Mouse (Mus musculus) right cerebral cortex, adult 2 months (tissue): ENCODE results near the gene Olfr44.

Experiments used
- DNase-seq, 2 experiments: peaks; one replicate each; pipeline ENCODE4 v3.0.0; 2021 to 2022; ENCODE audit warnings: low spot score in 2 of 2

Olfr44 gene

DNA sequence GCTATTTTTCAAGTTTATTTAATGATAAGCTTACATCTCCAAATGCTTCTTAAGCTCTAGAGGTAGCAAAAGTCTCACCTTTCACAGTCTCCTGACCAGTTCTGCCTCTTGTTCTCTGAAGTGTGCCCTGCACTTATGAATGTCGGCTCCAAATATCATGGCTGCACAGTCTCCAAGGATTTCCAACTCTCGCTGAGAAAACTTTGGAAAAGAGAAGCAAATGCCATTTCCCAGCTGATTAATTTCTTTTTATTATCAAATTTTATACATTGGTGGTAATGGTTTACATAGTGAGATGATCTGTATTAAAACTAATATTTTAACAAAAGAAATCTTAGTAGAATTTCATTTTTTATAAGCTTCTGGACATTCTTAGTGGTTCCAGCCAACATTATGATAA is at the start of gene Olfr44:
Gene Olfr44 (minus strand): TSS at position 101 of the 400 bp plus-strand sequence.
- no peak for DNase-seq

- DNase-seq = no peak
Measured at GRCm38 (mm10) chr9:39523616-39524285, 30.0 kb upstream of the Olfr44 start.

- DNase-seq = no peak
Measured at GRCm38 (mm10) chr9:39518595-39518994, 24.8 kb upstream of the Olfr44 start.

DNA sequence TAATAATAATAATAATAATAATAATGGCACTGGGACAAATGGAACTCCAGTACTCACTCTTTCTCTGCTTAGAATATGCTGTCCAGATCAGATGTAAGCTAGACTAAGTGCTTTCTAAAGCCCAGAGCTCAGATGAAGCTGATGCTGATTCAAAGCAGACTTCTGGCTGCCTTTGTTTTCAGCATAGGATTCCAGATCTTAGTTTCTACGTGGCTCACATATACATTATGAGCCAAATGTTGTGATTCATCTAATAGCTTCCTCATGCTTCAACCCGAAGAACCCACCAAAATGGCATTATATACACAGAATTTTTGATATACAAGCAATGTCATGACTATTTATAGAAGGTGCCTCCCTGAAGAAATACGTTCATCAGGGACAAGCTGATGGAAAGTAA is 21.7 kb upstream of the Olfr44 start, which contains the start of gene Olfr957:
Gene Olfr957 (minus strand): TSS at position 279 of the 400 bp plus-strand sequence.
- no peak for DNase-seq

GRCm38 (mm10) chr9:39509412-39509811 is 15.6 kb upstream of the Olfr44 start:
- no peak for DNase-seq

- DNase-seq = peak; percentile 76 to 82
Measured at GRCm38 (mm10) chr9:39508998-39509397, 15.2 kb upstream of the Olfr44 start.

DNA sequence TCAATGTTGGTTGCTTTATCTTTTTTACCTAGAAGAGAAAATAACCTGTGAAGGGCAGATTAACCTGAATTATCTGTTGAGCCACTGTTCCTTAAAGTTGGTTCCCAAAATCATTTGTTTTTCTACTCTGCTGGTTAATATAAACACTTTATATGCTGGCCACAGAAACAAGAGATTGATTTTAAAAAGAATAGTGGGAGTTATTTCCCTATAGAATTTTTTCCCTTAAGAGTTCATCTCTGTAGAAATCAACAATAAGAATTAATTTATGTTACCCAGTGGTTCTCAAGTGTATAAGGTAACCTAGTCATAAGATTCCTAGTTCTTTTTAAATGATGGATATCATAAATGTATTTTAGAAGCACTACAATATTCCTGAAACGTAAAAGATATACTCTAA is 22.0 kb downstream of the Olfr44 start, which contains the start of gene Olfr955:
Gene Olfr955 (minus strand): TSS at position 101 of the 400 bp plus-strand sequence.
- DNase-seq = no peak

GRCm38 (mm10) chr9:39456401-39456800 is 37.4 kb downstream of the Olfr44 start, which contains the start of gene Olfr954:
TSS of gene Olfr954 (plus strand) at chr9:39456701.
- DNase-seq = no peak
